In genomic region chr1:171249913-171250600, GRCm38 (mm10) we compare ENCODE assay signal across 8 mouse cellular contexts. TPM values are rescaled to one million over a fixed set of nuclear protein-coding genes. Genes with fewer than 3 reads are reported as not detected.
A peak's percentile ranks its signal among the peaks of the same experiment; 100 is the strongest.
DNase-seq lines count a peak whose midpoint lies in the region; ATAC-seq and TF ChIP-seq lines count a peak whose summit lies in the region.

Gene Adamts4, plus strand, starts transcription at chr1:171250421.

- no peaks in the 10 kb centered on the region for H3K27me3 ChIP-seq in forebrain, postnatal 0 days (ENCODE audit: insufficient read depth, low read length)
- no peaks in the 10 kb centered on the region for H3K27me3 ChIP-seq in hindbrain, postnatal 0 days (ENCODE audit: insufficient read depth, low read length)
- no peaks in the 10 kb centered on the region for H3K27me3 ChIP-seq in limb, embryonic 15.5 days

- H3K9ac ChIP-seq in ES-E14 (ENCODE audit: insufficient read depth, low read depth, low read length, poor library complexity, severe bottlenecking): 0 out of 2 replicates have a peak within 1 kb of the TSS, but pooled peaks have one; percentile 7
- H3K9ac ChIP-seq in forebrain, postnatal 0 days: peak within 1 kb of the TSS; percentile 43; the same call in 1 of the 2 replicates
- H3K9ac ChIP-seq in hindbrain, postnatal 0 days (replicated peaks; ENCODE audit: low read length): peak within 1 kb of the TSS; percentile 24; the same call in 1 of the 2 replicates
- H3K9ac ChIP-seq in limb, embryonic 15.5 days: peak within 1 kb of the TSS; percentile 29

- H3K4me2 ChIP-seq in forebrain, postnatal 0 days (ENCODE audit: low read depth): peak within 1 kb of the TSS; percentile 53
- H3K4me2 ChIP-seq in hindbrain, postnatal 0 days (ENCODE audit: low read depth, low read length): peak within 1 kb of the TSS; percentile 58
- H3K4me2 ChIP-seq in limb, embryonic 15.5 days: peak within 1 kb of the TSS; percentile 58

- no peaks in the 10 kb centered on the region for H3K9me3 ChIP-seq in ES-E14 (ENCODE audit: control insufficient read depth, insufficient read depth, low read depth, low read length)
- no peaks in the 10 kb centered on the region for H3K9me3 ChIP-seq in forebrain, postnatal 0 days (ENCODE audit: low read length)
- H3K9me3 ChIP-seq in hindbrain, postnatal 0 days (ENCODE audit: low read length): no peaks in the 10 kb centered on the region
- H3K9me3 ChIP-seq in limb, embryonic 15.5 days: no peaks in the 10 kb centered on the region

- WGBS in forebrain, postnatal 0 days: 10% methylated on average over 5 of the region's 5 CpGs
- 7% methylated on average over 5 of the region's 5 CpGs for WGBS in hindbrain, postnatal 0 days
- 12% methylated on average over 5 of the region's 5 CpGs for WGBS in limb, embryonic 15.5 days

- H3K4me1 ChIP-seq in ES-E14 (ENCODE audit: control insufficient read depth in 2 of 2, insufficient read depth in 2 of 2, low read length in 2 of 2, poor library complexity in 1 of 2): peaks cover 5 to 26% of the 10 kb centered on the region in 2 experiments; a peak in 3 of 4 replicates
- H3K4me1 ChIP-seq in forebrain, postnatal 0 days (ENCODE audit: insufficient read depth): peaks cover 15% of the 10 kb centered on the region; the same call in 1 of the 2 replicates
- H3K4me1 ChIP-seq in hindbrain, postnatal 0 days (ENCODE audit: insufficient read depth, low read length): peaks cover 29% of the 10 kb centered on the region
- peaks cover 72% of the 10 kb centered on the region for H3K4me1 ChIP-seq in limb, embryonic 15.5 days

- DNase-seq in cerebellum, adult 18-20 months: peak; percentile 23 to 34
- no peak for DNase-seq in cerebellum, adult 11 months
- no peak for DNase-seq in ES-E14 (ENCODE audit: low read depth, low spot score)
- DNase-seq in forebrain, postnatal 0 days: peak; percentile 72
- peak; percentile 68 for DNase-seq in hindbrain, postnatal 0 days (ENCODE audit: low spot score)
- peak; percentile 57 for DNase-seq in right cerebral cortex, postnatal 14 days
- DNase-seq in yolk sac, embryonic 10.5 days (ENCODE audit: low spot score): no peak

- H3K27ac ChIP-seq in ES-E14 (ENCODE audit: insufficient read depth, low read depth, low read length, poor library complexity, severe bottlenecking): no peak within 1 kb of the TSS
- peak within 1 kb of the TSS; percentile 47; the same call in 1 of the 2 replicates for H3K27ac ChIP-seq in forebrain, postnatal 0 days (ENCODE audit: low read depth, low read length)
- peak within 1 kb of the TSS; percentile 64 for H3K27ac ChIP-seq in hindbrain, postnatal 0 days
- H3K27ac ChIP-seq in limb, embryonic 15.5 days: peak within 1 kb of the TSS; percentile 91

- TF ChIP-seq CTCF in forebrain, postnatal 0 days (IDR thresholded peaks at IDR 0.05; ENCODE audit: low read depth): no peak
- TF ChIP-seq CTCF in hindbrain, postnatal 0 days (IDR thresholded peaks at IDR 0.05; ENCODE audit: low read depth): no peak

- ATAC-seq in forebrain, postnatal 0 days: peak; percentile 30; the same call in 1 of the 2 replicates
- ATAC-seq in hindbrain, postnatal 0 days: no peak
- no peak for ATAC-seq in limb, embryonic 15.5 days (ENCODE audit: insufficient number of reproducible peaks, low FRiP score, low TSS enrichment, low read depth)

- in situ Hi-C loops in ES-E14 (cut with MboI; ENCODE audit: low sequenced_read_pairs in 2 of 2, unreplicated experiment in 2 of 2): loop anchor here (10.0 to 25.0 kb wide), 2 partner anchors 135 to 363 kb away; partner anchors contain the start of genes Cfap126 (in 1 of the 2), Dusp12 (in 1 of the 2) and Gm26620 (in 1 of the 2)

- peak within 1 kb of the TSS; percentile 39 to 61 for H3K4me3 ChIP-seq in ES-E14 (ENCODE audit: insufficient read depth in 1 of 2, low read depth in 1 of 2, low read length in 2 of 2, poor library complexity in 1 of 2, severe bottlenecking in 1 of 2)
- peak within 1 kb of the TSS; percentile 25 for H3K4me3 ChIP-seq in forebrain, postnatal 0 days (ENCODE audit: low read depth, low read length)
- peak within 1 kb of the TSS; percentile 20 for H3K4me3 ChIP-seq in hindbrain, postnatal 0 days (ENCODE audit: low read length)
- peak within 1 kb of the TSS; percentile 41 for H3K4me3 ChIP-seq in limb, embryonic 15.5 days

- H3K36me3 ChIP-seq in ES-E14 (ENCODE audit: control insufficient read depth, insufficient read depth, low read length, poor library complexity, severe bottlenecking): no peaks in the 10 kb centered on the region
- no peaks in the 10 kb centered on the region for H3K36me3 ChIP-seq in forebrain, postnatal 0 days (ENCODE audit: insufficient read depth)
- H3K36me3 ChIP-seq in hindbrain, postnatal 0 days (ENCODE audit: insufficient read depth, low read length): no peaks in the 10 kb centered on the region
- H3K36me3 ChIP-seq in limb, embryonic 15.5 days: peaks cover 18% of the 10 kb centered on the region

TF ChIP-seq in ES-E14, 5 proteins besides CTCF, POLR2A, EP300 and RAD21:
- TF ChIP-seq MAFK (IDR thresholded peaks at IDR 0.05; ENCODE audit: insufficient read depth, low read depth, low read length): no peak
- TF ChIP-seq ZNF384 (IDR thresholded peaks at IDR 0.05; ENCODE audit: low read depth, low read length): no peak
- TF ChIP-seq HCFC1 (IDR thresholded peaks at IDR 0.05; ENCODE audit: borderline replicate concordance, insufficient read depth, low read length): no peak
- TF ChIP-seq ZC3H11A (IDR thresholded peaks at IDR 0.05; ENCODE audit: borderline replicate concordance, low read depth, low read length): no peak
- TF ChIP-seq CHD2 (IDR thresholded peaks at IDR 0.05; ENCODE audit: low read depth, low read length): no peak

RNA-seq across cellular contexts. Expression of gene Adamts4, which starts in this region (rescaled TPM):
- total RNA-seq in ES-E14 (2012; rRNA removed): 3.9 and 4.5 TPM in 2 replicates
- total RNA-seq in forebrain, postnatal 0 days (2014; rRNA removed): 4.5 and 5.9 TPM in 2 replicates
- polyA plus RNA-seq in forebrain, postnatal 0 days (2015; fragmentation: Nextera tagmentation; extraction: Ambion mirVana): 2.6 and 5.6 TPM in 2 replicates
- total RNA-seq in hindbrain, postnatal 0 days (2014; rRNA removed): 7.4 and 8.9 TPM in 2 replicates
- 4.4 and 5.1 TPM in 2 replicates for polyA plus RNA-seq in hindbrain, postnatal 0 days (2015; fragmentation: Nextera tagmentation; extraction: Ambion mirVana)
- polyA plus RNA-seq in limb, embryonic 15.5 days (2015; fragmentation: Nextera tagmentation; extraction: Ambion mirVana): 17.6 and 19.4 TPM in 2 replicates

Comparison
In these comparisons a context has a peak if more than half of its experiments do, and no peak if none do; other contexts are left out.
1. DNase-seq: peak in cerebellum, adult 18-20 months (2 of 2), forebrain, postnatal 0 days (single experiment), hindbrain, postnatal 0 days (single experiment) and right cerebral cortex, postnatal 14 days (single experiment); none in cerebellum, adult 11 months (single experiment), ES-E14 (single experiment) and yolk sac, embryonic 10.5 days (single experiment).
2. Peak in every context shown above with its lines, with median percentiles within 50 percentile points of each other: H3K4me3 ChIP-seq, H3K9ac ChIP-seq and H3K4me2 ChIP-seq.